Mouse (Mus musculus) G1E (cell line): ENCODE measurements around the gene Gm5414. TPM values are rescaled to one million over a fixed set of nuclear protein-coding genes. Genes with fewer than 3 reads are reported as not detected.

Source experiments
- ATAC-seq: 2 replicates; pipeline ENCODE4 v1.8.0; 2016; ENCODE audit warnings: mild to moderate bottlenecking; ENCODE audit not compliant: insufficient number of reproducible peaks, poor library complexity, low FRiP score, severe bottlenecking; ENCODE audit errors: extremely low read depth
- DNase-seq: peaks from one replicate; pipeline ENCODE4 v3.0.0; 2012; ENCODE audit warnings: low spot score
- H3K27me3 ChIP-seq: 2 replicates; pipeline ENCODE4 v1.6.1; 2012; ENCODE audit warnings: mild to moderate bottlenecking, low read length, inconsistent platforms; ENCODE audit not compliant: insufficient read depth
- H3K36me3 ChIP-seq: replicated peaks from 2 replicates; pipeline ENCODE3; 2012; ENCODE audit warnings: mild to moderate bottlenecking, inconsistent platforms
- H3K4me1 ChIP-seq: 2 replicates; pipeline ENCODE4 v1.6.1; 2012; ENCODE audit warnings: low read depth, low read length, inconsistent platforms, mixed read lengths; ENCODE audit not compliant: insufficient read depth
- H3K4me3 ChIP-seq: 2 replicates; pipeline ENCODE4 v1.5.1; 2012; ENCODE audit warnings: low read depth, mild to moderate bottlenecking, inconsistent platforms, low read length, moderate library complexity, mixed read lengths
- H3K9me3 ChIP-seq: replicated peaks from 2 replicates; pipeline ENCODE4 v1.6.1; 2012; ENCODE audit warnings: inconsistent platforms
- CTCF ChIP-seq: IDR thresholded peaks from 2 replicates; pipeline ENCODE4 v1.5.1; 2012; ENCODE audit warnings: low read depth, low read length, inconsistent platforms, mixed read lengths
- GATA1 ChIP-seq: IDR thresholded peaks from 2 replicates; pipeline ENCODE4 v1.6.1; 2012; ENCODE audit warnings: borderline replicate concordance, low read length, inconsistent platforms, mixed read lengths
- GATA2 ChIP-seq: IDR thresholded peaks from 2 replicates; pipeline ENCODE4 v1.6.1; 2012; ENCODE audit warnings: low read depth, low read length, inconsistent platforms, borderline replicate concordance
- POLR2AphosphoS5 ChIP-seq: IDR thresholded peaks from 2 replicates; pipeline ENCODE4 v1.6.1; 2012; ENCODE audit warnings: low read depth, low read length, inconsistent platforms; ENCODE audit not compliant: insufficient replicate concordance
- TAL1 ChIP-seq: conservative IDR thresholded peaks from 2 replicates; pipeline ENCODE4 v1.6.1; 2012; ENCODE audit warnings: low read depth, low read length, inconsistent platforms, mixed read lengths
- polyA plus RNA-seq: library from polyadenylated mRNA; stranded (reverse); fragments of >175 nt; gene quantifications from 2 replicates; pipeline ENCODE4 v1.2.3, GENCODE M21; 2012
- total RNA-seq, 2 experiments: library from RNA; stranded (forward) in 1 of 2; stranded (reverse) in 1 of 2; fragments of 200-1000 nt in 1 of 2; fragments of >200 nt in 1 of 2; fragmentation: Nextera tagmentation in 1 of 2; gene quantifications; 2 replicates each; pipeline ENCODE4 v1.2.3; 2014 to 2017

Gene Gm5414
- total RNA-seq (2014; fragmentation: Nextera tagmentation), result not detected in 2 replicates
- total RNA-seq (2017), result not detected in 2 replicates
- polyA plus RNA-seq, result not detected in 2 replicates

DNA sequence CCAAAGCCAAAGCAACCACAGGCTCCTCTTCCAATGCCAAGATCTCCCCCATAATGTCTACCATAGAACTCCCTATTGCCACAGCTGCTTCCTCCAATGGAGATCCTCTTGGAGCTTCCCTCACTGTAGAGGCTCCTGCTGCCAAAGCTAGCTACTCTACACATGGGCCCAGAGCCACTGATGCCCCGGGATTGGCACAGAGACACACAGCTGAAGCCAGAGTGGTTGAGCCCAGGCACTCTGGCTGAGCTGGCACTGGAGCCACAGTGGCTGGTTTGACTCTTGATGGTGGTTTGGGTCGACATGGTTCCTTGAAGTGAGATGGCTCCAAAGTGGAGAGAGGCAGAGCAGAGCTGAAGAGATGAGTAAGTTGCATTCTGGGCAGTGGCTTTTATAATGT, at the start of gene Gm5414:
Gene Gm5414 (minus strand): TSS at position 305 of the 400 bp plus-strand sequence.
- TF ChIP-seq POLR2AphosphoS5, result no peak
- no peak for TF ChIP-seq GATA1
- TF ChIP-seq TAL1, result no peak
- TF ChIP-seq GATA2, result no peak
- no peak for TF ChIP-seq CTCF

GRCm38 (mm10) chr15:101675978-101676377, 48.0 kb upstream of the Gm5414 start:
- Histone ChIP-seq H3K36me3 (no peaks in the 10 kb centered on the region), H3K4me1 (no peaks in the 10 kb centered on the region), H3K27me3 (no peaks in the 10 kb centered on the region), H3K9me3 (peaks cover 14% of the 10 kb centered on the region), H3K4me3 (no peak overlapping the region)
- DNase-seq (no peak), ATAC-seq (no peak)
- TF ChIP-seq GATA2, result no peak
- TF ChIP-seq GATA1, result no peak
- TF ChIP-seq TAL1, result no peak
- TF ChIP-seq CTCF, result no peak
- TF ChIP-seq POLR2AphosphoS5, result no peak

More for the DNA sequence above, at the start of gene Gm5414:
- Histone ChIP-seq H3K4me3 (no peak within 1 kb of the TSS), H3K36me3 (no peaks in the 10 kb centered on the region), H3K9me3 (peaks cover 12% of the 10 kb centered on the region), H3K27me3 (no peaks in the 10 kb centered on the region; the same call in 1 of the 2 replicates), H3K4me1 (no peaks in the 10 kb centered on the region)
- DNase-seq (no peak), ATAC-seq (no peak)

DNA sequence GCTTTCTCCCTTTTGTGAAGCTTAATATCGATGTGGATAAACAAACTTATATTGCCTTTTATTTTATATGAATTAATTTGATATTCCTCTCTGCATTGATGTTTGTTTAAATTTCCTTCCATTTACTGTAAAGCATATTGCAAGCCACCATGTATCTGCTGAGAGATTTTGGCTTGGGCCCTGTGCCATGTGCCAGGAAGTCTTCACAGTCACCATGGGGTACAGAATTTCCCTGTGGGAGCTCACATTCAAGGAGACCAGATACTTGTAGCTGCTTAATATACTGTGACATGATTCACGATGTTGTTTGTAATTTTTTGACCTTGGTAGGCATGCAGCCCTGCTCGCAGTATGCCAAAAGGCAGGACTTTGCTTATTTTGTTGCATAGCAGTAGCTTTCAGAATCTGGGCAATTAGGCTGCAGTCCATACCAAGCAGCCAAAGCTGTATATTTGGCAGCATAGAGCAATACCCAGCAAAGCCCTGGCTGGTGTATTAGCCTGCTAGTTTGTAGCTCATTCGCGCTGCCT, 24.8 kb upstream of the Gm5414 start:
- ATAC-seq (no peak), DNase-seq (no peak)
- TF ChIP-seq CTCF, result no peak
- TF ChIP-seq GATA1, result no peak
- TF ChIP-seq GATA2, result no peak
- no peak for TF ChIP-seq POLR2AphosphoS5
- TF ChIP-seq TAL1, result no peak
- Histone ChIP-seq H3K27me3 (no peaks in the 10 kb centered on the region), H3K9me3 (peaks cover 3% of the 10 kb centered on the region; the same call in 1 of the 2 replicates), H3K4me3 (no peak overlapping the region), H3K36me3 (no peaks in the 10 kb centered on the region), H3K4me1 (no peaks in the 10 kb centered on the region)

GRCm38 (mm10) chr15:101647280-101647679, 19.3 kb upstream of the Gm5414 start, which contains the start of gene Gm5478:
TSS of gene Gm5478 (minus strand) at chr15:101647380.
- Histone ChIP-seq H3K36me3 (no peaks in the 10 kb centered on the region), H3K27me3 (no peaks in the 10 kb centered on the region), H3K4me3 (no peak within 1 kb of the TSS), H3K9me3 (peaks cover 17% of the 10 kb centered on the region), H3K4me1 (no peaks in the 10 kb centered on the region)
- TF ChIP-seq GATA1 (no peak), TAL1 (no peak), POLR2AphosphoS5 (no peak), CTCF (no peak), GATA2 (no peak)
- ATAC-seq (no peak), DNase-seq (no peak)

DNA sequence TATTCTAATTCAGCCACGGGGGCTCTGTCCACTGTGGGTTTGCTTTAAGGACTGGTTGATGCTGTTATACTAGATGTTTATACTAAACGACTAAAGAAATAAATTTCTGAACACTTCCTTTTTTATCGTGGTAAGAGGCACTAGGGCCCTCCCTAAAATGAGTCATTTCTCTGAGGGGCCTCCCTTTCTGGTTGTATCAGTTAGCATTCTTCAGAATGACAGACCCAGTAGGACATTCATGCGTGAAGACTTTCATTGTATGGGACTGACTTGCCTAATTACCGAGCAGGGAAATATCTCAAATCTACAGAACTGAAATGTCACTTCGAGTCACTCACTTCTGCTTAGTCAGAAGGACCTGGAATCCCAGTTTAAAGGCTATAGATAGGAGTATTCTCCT, 28.9 kb downstream of the Gm5414 start:
- no peak for ATAC-seq
- no peak for DNase-seq
- TF ChIP-seq POLR2AphosphoS5 (no peak), CTCF (no peak), TAL1 (no peak), GATA1 (no peak), GATA2 (no peak)

GRCm38 (mm10) chr15:101588216-101588615, 39.8 kb downstream of the Gm5414 start:
- DNase-seq, result no peak
- no peak for ATAC-seq

More for the DNA sequence above, 28.9 kb downstream of the Gm5414 start:
- H3K9me3 ChIP-seq, result peaks cover 4% of the 10 kb centered on the region
- no peaks in the 10 kb centered on the region for H3K27me3 ChIP-seq
- no peak overlapping the region for H3K4me3 ChIP-seq
- no peaks in the 10 kb centered on the region for H3K4me1 ChIP-seq
- no peaks in the 10 kb centered on the region for H3K36me3 ChIP-seq

More at GRCm38 (mm10) chr15:101588216-101588615, 39.8 kb downstream of the Gm5414 start:
- Histone ChIP-seq H3K9me3 (peaks cover 21% of the 10 kb centered on the region), H3K4me3 (no peak overlapping the region), H3K36me3 (no peaks in the 10 kb centered on the region), H3K4me1 (no peaks in the 10 kb centered on the region), H3K27me3 (no peaks in the 10 kb centered on the region)
- TF ChIP-seq CTCF, result 0 out of 2 replicates have a peak, but pooled peaks have one; percentile 3
- TF ChIP-seq POLR2AphosphoS5, result no peak
- TF ChIP-seq TAL1, result no peak
- no peak for TF ChIP-seq GATA2
- no peak for TF ChIP-seq GATA1
